Mouse (Mus musculus) bone marrow, adult 2 months (tissue): ENCODE data around the gene Fnbp1.

Experiments
- CTCF ChIP-seq: fragments of 200-500 bp; IDR thresholded peaks from 2 replicates; pipeline ENCODE4 v1.5.1; 2011; ENCODE audit warnings: low read length, control low read depth; ENCODE audit not compliant: control insufficient read depth, insufficient read depth
- POLR2A ChIP-seq: fragments of 200-500 bp; IDR thresholded peaks from 2 replicates; pipeline ENCODE4 v1.6.1; 2011; ENCODE audit warnings: low read depth, mild to moderate bottlenecking, control low read depth, low read length, borderline replicate concordance; ENCODE audit not compliant: control insufficient read depth

DNA sequence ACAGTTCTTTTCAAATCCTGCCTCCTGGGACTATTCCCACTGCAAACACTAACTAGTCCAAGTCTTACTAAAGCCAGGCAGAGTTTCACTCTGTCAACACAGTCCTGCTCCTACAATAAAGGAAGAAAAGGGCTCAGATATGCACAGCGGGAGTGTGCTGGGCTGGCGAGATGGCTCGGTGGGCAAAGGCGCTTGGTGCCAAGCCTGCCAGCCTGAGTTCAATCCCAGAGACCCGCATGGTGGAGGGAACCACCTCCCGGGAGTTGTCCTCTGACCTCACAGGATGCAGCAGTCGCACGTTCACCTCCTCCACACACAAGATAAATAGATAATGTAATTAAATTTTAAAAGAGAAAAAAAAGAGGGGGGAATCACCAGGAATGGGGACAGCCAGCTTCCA is 38.5 kb downstream of the Fnbp1 start:
- TF ChIP-seq CTCF (no peak), POLR2A (no peak)
